Mouse (Mus musculus) bone marrow macrophage, adult 2 months (primary cell): ENCODE results near the gene Olfr850. TPM values are rescaled to one million over a fixed set of nuclear protein-coding genes. Genes with fewer than 3 reads are reported as not detected.

ENCODE experiments used
- H3K27ac ChIP-seq: 2 replicates; pipeline ENCODE4 v1.5.1; 2012; ENCODE audit warnings: low read depth, low read length; ENCODE audit not compliant: insufficient read depth
- H3K4me1 ChIP-seq: 2 replicates; pipeline ENCODE4 v1.6.1; 2012; ENCODE audit warnings: low read length; ENCODE audit not compliant: control insufficient read depth, insufficient read depth
- H3K4me3 ChIP-seq: 2 replicates; pipeline ENCODE4 v1.5.1; 2012; ENCODE audit warnings: mild to moderate bottlenecking, low read length, moderate library complexity; ENCODE audit not compliant: insufficient read depth
- CTCF ChIP-seq: IDR thresholded peaks from 2 replicates; pipeline ENCODE4 v1.5.1; 2012; ENCODE audit warnings: low read depth, mild to moderate bottlenecking, low read length, moderate library complexity
- POLR2A ChIP-seq: IDR thresholded peaks from 2 replicates; pipeline ENCODE4 v1.6.1; 2012; ENCODE audit warnings: mild to moderate bottlenecking, low read depth, low read length, borderline replicate concordance
- polyA plus RNA-seq: library from polyadenylated mRNA; stranded (reverse); fragments of >200 nt; gene quantifications from 2 replicates; pipeline ENCODE4 v1.2.4, GENCODE M21; 2012; ENCODE audit not compliant: missing spikeins, insufficient read depth, insufficient read length

Gene Olfr850
- not detected in 2 replicates for polyA plus RNA-seq

DNA sequence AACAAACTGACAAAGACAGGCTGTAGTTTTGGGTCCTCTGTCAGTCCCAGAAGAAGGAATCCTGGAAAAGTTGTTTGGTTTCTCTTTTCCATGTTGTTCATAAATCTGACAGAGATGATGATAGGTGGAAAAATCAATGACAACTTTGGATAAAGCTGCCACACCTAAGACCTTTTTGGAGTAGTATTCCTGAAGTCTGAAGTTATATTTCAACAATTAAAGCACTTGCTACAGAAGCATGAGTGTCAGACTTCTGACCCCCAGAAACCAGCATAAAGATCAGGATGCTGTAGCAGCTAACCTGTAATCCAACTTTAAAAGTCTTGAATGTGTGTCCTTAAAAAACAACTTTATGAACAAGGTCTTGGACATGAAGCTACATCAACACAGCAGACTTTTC is at the start of gene Olfr850:
Olfr850 (minus strand) TSS at position 101 of the 400 bp plus-strand sequence.
- no peak within 1 kb of the TSS for H3K4me3 ChIP-seq
- TF ChIP-seq POLR2A (no peak), CTCF (no peak)
- no peaks in the 10 kb centered on the region for H3K4me1 ChIP-seq
- H3K27ac ChIP-seq = no peak within 1 kb of the TSS

- Histone ChIP-seq H3K4me1 (no peaks in the 10 kb centered on the region), H3K4me3 (no peak within 1 kb of the TSS), H3K27ac (no peak within 1 kb of the TSS)
- TF ChIP-seq CTCF = no peak
- TF ChIP-seq POLR2A = no peak
Observed at GRCm38 (mm10) chr9:19492995-19493394, 14.9 kb upstream of the Olfr850 start, which contains the start of gene Olfr851. Gene Olfr851, plus strand, starts transcription at chr9:19493295.

- Histone ChIP-seq H3K27ac (no peak within 1 kb of the TSS), H3K4me1 (no peaks in the 10 kb centered on the region), H3K4me3 (no peak within 1 kb of the TSS)
- TF ChIP-seq CTCF (no peak), POLR2A (no peak)
Observed at GRCm38 (mm10) chr9:19439966-19440365, 38.1 kb downstream of the Olfr850 start, which contains the start of gene Olfr849. Gene Olfr849, plus strand, starts transcription at chr9:19440266.

Other genes with a start within 250 kb of the Olfr850 start
- not detected in 2 replicates for gene Olfr843, start 226.3 kb downstream of the Olfr850 start, polyA plus RNA-seq
- gene Olfr844, start 161.9 kb downstream of the Olfr850 start, polyA plus RNA-seq = not detected in 2 replicates
- gene Olfr845, start 141.8 kb downstream of the Olfr850 start, polyA plus RNA-seq = not detected in 2 replicates
- gene Olfr846, start 114.2 kb downstream of the Olfr850 start, polyA plus RNA-seq = not detected in 2 replicates
- gene Olfr847, start 99.6 kb downstream of the Olfr850 start, polyA plus RNA-seq = not detected in 2 replicates
- not detected in 2 replicates for gene Olfr849, start 38.0 kb downstream of the Olfr850 start, polyA plus RNA-seq
- not detected in 2 replicates for gene Olfr851, start 15.0 kb upstream of the Olfr850 start, polyA plus RNA-seq
- gene Olfr853, start 62.8 kb upstream of the Olfr850 start, polyA plus RNA-seq = not detected in 2 replicates
- not detected in 2 replicates for gene Olfr854, start 89.1 kb upstream of the Olfr850 start, polyA plus RNA-seq
- gene Olfr855, start 104.4 kb upstream of the Olfr850 start, polyA plus RNA-seq = not detected in 2 replicates
- 15.8 and 17.4 TPM in 2 replicates for gene Zfp317, start 143.9 kb upstream of the Olfr850 start, polyA plus RNA-seq
- gene Olfr857, start 231.2 kb upstream of the Olfr850 start, polyA plus RNA-seq = not detected in 2 replicates